Mouse (Mus musculus) ES-Bruce4 (cell line): ENCODE measurements around the gene Dact1. TPM values are rescaled to one million over a fixed set of nuclear protein-coding genes. Genes with fewer than 3 reads are reported as not detected.
A peak's percentile ranks its signal among the peaks of the same experiment; 100 is the strongest.

Experiments
- H3K27ac ChIP-seq: 2 replicates; pipeline ENCODE4 v1.5.1; 2012; ENCODE audit warnings: low read length, inconsistent platforms; ENCODE audit not compliant: insufficient read depth
- H3K27me3 ChIP-seq: 2 replicates; pipeline ENCODE4 v1.6.1; 2012; ENCODE audit warnings: mild to moderate bottlenecking, low read length, inconsistent platforms; ENCODE audit not compliant: control insufficient read depth, poor library complexity, insufficient read depth, severe bottlenecking
- H3K36me3 ChIP-seq: 2 replicates; pipeline ENCODE4 v1.6.1; 2012; ENCODE audit warnings: inconsistent platforms, mild to moderate bottlenecking, low read length, moderate library complexity; ENCODE audit not compliant: control insufficient read depth, poor library complexity, insufficient read depth, severe bottlenecking
- H3K4me1 ChIP-seq: one replicate; pipeline ENCODE4 v1.8.1; 2011; ENCODE audit warnings: low read length; ENCODE audit not compliant: control insufficient read depth, insufficient read depth
- H3K4me3 ChIP-seq: 2 replicates; pipeline ENCODE4 v1.5.1; 2011; ENCODE audit warnings: low read depth, mild to moderate bottlenecking, low read length
- H3K9ac ChIP-seq: 2 replicates; pipeline ENCODE4 v1.6.1; 2012; ENCODE audit warnings: low read depth, mild to moderate bottlenecking, inconsistent platforms; ENCODE audit not compliant: poor library complexity, severe bottlenecking
- H3K9me3 ChIP-seq: replicated peaks from 2 replicates; pipeline ENCODE4 v1.6.1; 2012; ENCODE audit warnings: mild to moderate bottlenecking, low read length, inconsistent platforms; ENCODE audit not compliant: control insufficient read depth, poor library complexity, insufficient read depth, severe bottlenecking
- CTCF ChIP-seq: IDR thresholded peaks from one replicate; pipeline ENCODE4 v1.8.1; 2011; ENCODE audit warnings: low read depth, low read length
- EP300 ChIP-seq: IDR thresholded peaks from 2 replicates; pipeline ENCODE4 v1.6.1; 2011; ENCODE audit warnings: low read depth, low read length; ENCODE audit not compliant: insufficient read depth
- POLR2A ChIP-seq: IDR thresholded peaks from one replicate; pipeline ENCODE4 v1.8.1; 2011; ENCODE audit warnings: low read length; ENCODE audit not compliant: insufficient read depth
- polyA plus RNA-seq: library from polyadenylated mRNA; stranded (reverse); fragments of >200 nt; gene quantifications from 2 replicates; pipeline ENCODE4 v1.2.4, GENCODE M21; 2011; ENCODE audit warnings: low read depth; ENCODE audit not compliant: missing spikeins, insufficient read depth, insufficient read length

Dact1 gene
- polyA plus RNA-seq, 1 experiment: 6.4 TPM

- H3K36me3 ChIP-seq: no peaks in the 10 kb centered on the region
- 0 out of 2 replicates have a peak, but pooled peaks cover 2% of the 10 kb centered on the region for H3K9me3 ChIP-seq
- no peaks in the 10 kb centered on the region for H3K27me3 ChIP-seq
- H3K9ac ChIP-seq: no peak overlapping the region
- TF ChIP-seq EP300 (no peak), POLR2A (no peak), CTCF (no peak)
- no peak overlapping the region for H3K4me3 ChIP-seq
- H3K27ac ChIP-seq: no peak overlapping the region
- no peaks in the 10 kb centered on the region for H3K4me1 ChIP-seq
Observed at GRCm38 (mm10) chr12:71279521-71280262, 30.0 kb upstream of the Dact1 start.

GRCm38 (mm10) chr12:71281201-71281768 is 28.4 kb upstream of the Dact1 start:
- no peak overlapping the region for H3K9ac ChIP-seq
- H3K9me3 ChIP-seq: no peaks in the 10 kb centered on the region
- no peaks in the 10 kb centered on the region for H3K4me1 ChIP-seq
- no peak overlapping the region for H3K4me3 ChIP-seq
- H3K27me3 ChIP-seq: no peaks in the 10 kb centered on the region
- TF ChIP-seq POLR2A: no peak
- no peak for TF ChIP-seq CTCF
- no peak for TF ChIP-seq EP300
- H3K36me3 ChIP-seq: no peaks in the 10 kb centered on the region
- H3K27ac ChIP-seq: no peak overlapping the region

GRCm38 (mm10) chr12:71285399-71285798 is 24.3 kb upstream of the Dact1 start:
- Histone ChIP-seq H3K27ac (no peak overlapping the region), H3K36me3 (no peaks in the 10 kb centered on the region), H3K9ac (no peak overlapping the region), H3K4me1 (no peaks in the 10 kb centered on the region), H3K4me3 (no peak overlapping the region), H3K9me3 (no peaks in the 10 kb centered on the region), H3K27me3 (no peaks in the 10 kb centered on the region)
- TF ChIP-seq EP300 (no peak), CTCF (no peak), POLR2A (no peak)

GRCm38 (mm10) chr12:71290460-71290859 is 19.2 kb upstream of the Dact1 start:
- Histone ChIP-seq H3K4me1 (no peaks in the 10 kb centered on the region), H3K4me3 (no peak overlapping the region)

GRCm38 (mm10) chr12:71293960-71294942 is 15.4 kb upstream of the Dact1 start:
- H3K36me3 ChIP-seq: no peaks in the 10 kb centered on the region
- H3K27me3 ChIP-seq: no peaks in the 10 kb centered on the region
- peak overlapping the region; percentile 14; the same call in 1 of the 2 replicates for H3K4me3 ChIP-seq
- H3K4me1 ChIP-seq: peaks cover 4% of the 10 kb centered on the region
- H3K9ac ChIP-seq: no peak overlapping the region
- peak overlapping the region; percentile 74 for H3K27ac ChIP-seq
- H3K9me3 ChIP-seq: no peaks in the 10 kb centered on the region
- TF ChIP-seq CTCF (no peak), POLR2A (no peak), EP300 (peak; percentile 78)

More at GRCm38 (mm10) chr12:71290460-71290859, 19.2 kb upstream of the Dact1 start:
- H3K27ac ChIP-seq: no peak overlapping the region
- H3K27me3 ChIP-seq: no peaks in the 10 kb centered on the region
- TF ChIP-seq EP300 (no peak), POLR2A (no peak), CTCF (no peak)
- H3K36me3 ChIP-seq: no peaks in the 10 kb centered on the region
- H3K9me3 ChIP-seq: no peaks in the 10 kb centered on the region
- no peak overlapping the region for H3K9ac ChIP-seq
